Mouse (Mus musculus): ENCODE data around the gene Rtl1. TPM values are rescaled to one million over a fixed set of nuclear protein-coding genes. Genes with fewer than 3 reads are reported as not detected.
A peak's percentile ranks its signal among the peaks of the same experiment; 100 is the strongest.

Rtl1 gene
- total RNA-seq (2021): 1 to 10 TPM; 4.4 to 4.5 TPM
- long read RNA-seq, experiment 1: 0 reads
- long read RNA-seq, experiment 2: 0 reads

GRCm38 (mm10) chr12:109600230-109600629 lies at the start of gene Rtl1:
Gene Rtl1, minus strand, starts transcription at chr12:109600330.
- no peak for DNase-seq

GRCm38 (mm10) chr12:109640560-109641167 lies 40.5 kb upstream of the Rtl1 start:
- DNase-seq: no peak

GRCm38 (mm10) chr12:109632035-109632434 lies 31.9 kb upstream of the Rtl1 start:
- no peak for DNase-seq

GRCm38 (mm10) chr12:109628887-109629286 lies 28.8 kb upstream of the Rtl1 start:
- DNase-seq: no peak

- DNase-seq: no peak
Observed at GRCm38 (mm10) chr12:109626910-109627309, 26.8 kb upstream of the Rtl1 start.

- peak; percentile 62 for DNase-seq
Observed at GRCm38 (mm10) chr12:109620196-109620595, 20.1 kb upstream of the Rtl1 start.

- DNase-seq: no peak
Observed at GRCm38 (mm10) chr12:109617993-109618392, 17.9 kb upstream of the Rtl1 start.

GRCm38 (mm10) chr12:109617126-109617525 lies 17.0 kb upstream of the Rtl1 start:
- DNase-seq: no peak

GRCm38 (mm10) chr12:109615371-109615770 lies 15.2 kb upstream of the Rtl1 start:
- peak; percentile 54 for DNase-seq

- DNase-seq: peak; percentile 13
Observed at GRCm38 (mm10) chr12:109614416-109614815, 14.3 kb upstream of the Rtl1 start.

- DNase-seq: no peak
Observed at GRCm38 (mm10) chr12:109612392-109613385, 12.6 kb upstream of the Rtl1 start.

GRCm38 (mm10) chr12:109608576-109609440 lies 8.7 kb upstream of the Rtl1 start:
- peak; percentile 65 for DNase-seq

- no peak for DNase-seq
Observed at GRCm38 (mm10) chr12:109607953-109608352, 7.8 kb upstream of the Rtl1 start.

- no peak for DNase-seq
Observed at GRCm38 (mm10) chr12:109607191-109607590, 7.1 kb upstream of the Rtl1 start.

GRCm38 (mm10) chr12:109604982-109605721 lies 5.0 kb upstream of the Rtl1 start:
- no peak for DNase-seq

- DNase-seq: no peak
Observed at GRCm38 (mm10) chr12:109598551-109599250, 1.4 kb downstream of the Rtl1 start.

- DNase-seq: no peak
Observed at GRCm38 (mm10) chr12:109596726-109597125, 3.4 kb downstream of the Rtl1 start.

- no peak for DNase-seq
Observed at GRCm38 (mm10) chr12:109596232-109596631, 3.9 kb downstream of the Rtl1 start.

- DNase-seq: peak; percentile 78
Observed at GRCm38 (mm10) chr12:109595753-109596152, 4.4 kb downstream of the Rtl1 start.

- no peak for DNase-seq
Observed at GRCm38 (mm10) chr12:109594961-109595360, 5.2 kb downstream of the Rtl1 start.

- no peak for DNase-seq
Observed at GRCm38 (mm10) chr12:109582185-109582584, 17.9 kb downstream of the Rtl1 start.

Data from adrenal gland, postnatal 10 days (tissue).